In the genomic region with DNA sequence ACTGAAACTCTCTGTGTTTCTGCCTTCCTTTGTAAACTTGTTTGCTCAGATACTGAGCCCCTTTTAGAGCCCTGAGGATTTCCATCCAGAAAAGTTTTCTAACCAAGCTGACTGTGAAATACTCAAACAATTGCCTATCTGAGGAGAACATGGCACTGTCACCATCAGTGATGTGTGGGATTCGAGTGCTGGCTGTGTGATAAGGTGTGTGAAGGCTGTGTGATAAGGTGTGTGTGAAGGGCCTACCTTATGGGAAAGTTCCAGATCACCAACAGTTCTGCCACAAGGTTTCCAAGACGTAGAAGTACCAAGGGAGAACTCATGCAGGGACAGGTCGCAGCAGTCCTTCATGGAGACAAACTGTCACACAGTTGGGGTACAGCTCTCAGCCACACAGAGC, we compare ENCODE assay signal across 32 mouse cellular contexts.
DNase-seq lines count a peak whose midpoint lies in the region; ATAC-seq and TF ChIP-seq lines count a peak whose summit lies in the region.
"Had no signal": no experiment of that assay in that cellular context is flagged by ENCODE, and none has a peak within 500 bp of the region (broad histone marks: within the 10 kb centered on the region; RNA-seq: fewer than 3 reads in every experiment).

No protein-coding gene starts in this region.

- H3K79me2 ChIP-seq in MEL (ENCODE audit: control insufficient read depth, insufficient read depth, low read length, poor library complexity): no peaks in the 10 kb centered on the region

- no peak for TF ChIP-seq POLR2A in MEL (IDR thresholded peaks at IDR 0.05; ENCODE audit: control insufficient read depth in 1 of 2, insufficient read depth in 1 of 2, low read depth in 1 of 2, low read length in 2 of 2, poor library complexity in 1 of 2)

- H3K4me3 ChIP-seq in MEL (ENCODE audit: control insufficient read depth in 1 of 2, insufficient read depth in 1 of 2, low read depth in 2 of 2, low read length in 2 of 2): no peak overlapping the region
- no peak overlapping the region for H3K4me3 ChIP-seq in liver, embryonic 13.5 days (replicated peaks)
- H3K4me3 ChIP-seq: heart, embryonic 12.5 days; hindbrain, embryonic 10.5 days; hindbrain, embryonic 15.5 days; kidney, embryonic 15.5 days; layer of hippocampus, adult 2 months; left cerebral cortex, adult 2 months; limb, embryonic 13.5 days; neural tube, embryonic 13.5 days; stomach, embryonic 15.5 days had no signal

- H3K27ac ChIP-seq in MEL (ENCODE audit: control insufficient read depth, low read depth, low read length): no peak overlapping the region
- peak overlapping the region; percentile 56; the same call in 1 of the 2 replicates for H3K27ac ChIP-seq in liver, embryonic 13.5 days
- H3K27ac ChIP-seq: hindbrain, embryonic 10.5 days; hindbrain, embryonic 15.5 days; kidney, embryonic 15.5 days; left cerebral cortex, adult 2 months; limb, embryonic 13.5 days; neural tube, embryonic 13.5 days; stomach, embryonic 15.5 days had no signal

- H3K9me3 ChIP-seq in MEL (replicated peaks; ENCODE audit: insufficient read depth, low read length): no peaks in the 10 kb centered on the region
- H3K9me3 ChIP-seq in liver, embryonic 13.5 days (replicated peaks): no peaks in the 10 kb centered on the region
- H3K9me3 ChIP-seq: heart, embryonic 12.5 days; hindbrain, embryonic 10.5 days; hindbrain, embryonic 15.5 days; kidney, embryonic 15.5 days; limb, embryonic 13.5 days; neural tube, embryonic 13.5 days; stomach, embryonic 15.5 days had no signal

- H3K36me3 ChIP-seq in MEL (ENCODE audit: control insufficient read depth in 1 of 2, insufficient read depth in 2 of 2, low read length in 2 of 2): no peaks in the 10 kb centered on the region
- no peaks in the 10 kb centered on the region for H3K36me3 ChIP-seq in liver, embryonic 13.5 days
- H3K36me3 ChIP-seq: heart, embryonic 12.5 days; hindbrain, embryonic 10.5 days; hindbrain, embryonic 15.5 days; kidney, embryonic 15.5 days; limb, embryonic 13.5 days; neural tube, embryonic 13.5 days; stomach, embryonic 15.5 days had no signal

- WGBS in liver, embryonic 13.5 days (ENCODE audit: insufficient replicate concordance): 31% methylated on average over 3 of the region's 3 CpGs

- TF ChIP-seq RAD21 in MEL (IDR thresholded peaks at IDR 0.05; ENCODE audit: low read depth, low read length): no peak

- intact Hi-C loops in gastrocnemius, postnatal 36 days (cut with DNase I): no loop called here

- H3K27me3 ChIP-seq in MEL (ENCODE audit: control insufficient read depth in 1 of 2, insufficient read depth in 2 of 2, low read length in 2 of 2): no peaks in the 10 kb centered on the region
- peaks cover 7% of the 10 kb centered on the region; the same call in 1 of the 2 replicates for H3K27me3 ChIP-seq in liver, embryonic 13.5 days
- H3K27me3 ChIP-seq: CH12.LX; hindbrain, embryonic 15.5 days; kidney, embryonic 15.5 days; limb, embryonic 13.5 days; neural tube, embryonic 13.5 days; Patski; stomach, embryonic 15.5 days had no signal

- H3K9ac ChIP-seq in MEL (ENCODE audit: control insufficient read depth, low read depth, low read length, poor library complexity, severe bottlenecking): no peak overlapping the region
- no peak overlapping the region for H3K9ac ChIP-seq in liver, embryonic 13.5 days
- H3K9ac ChIP-seq: heart, embryonic 12.5 days; hindbrain, embryonic 15.5 days; kidney, embryonic 15.5 days; limb, embryonic 13.5 days; neural tube, embryonic 13.5 days; stomach, embryonic 15.5 days had no signal

- H3K4me2 ChIP-seq in liver, embryonic 13.5 days: peak overlapping the region; percentile 29
- H3K4me2 ChIP-seq: heart, embryonic 12.5 days; hindbrain, embryonic 15.5 days; kidney, embryonic 15.5 days; limb, embryonic 13.5 days; midbrain, embryonic 11.5 days; neural tube, embryonic 13.5 days; stomach, embryonic 15.5 days had no signal

- TF ChIP-seq EP300 in MEL (IDR thresholded peaks at IDR 0.05; ENCODE audit: low read depth in 1 of 2, low read length in 2 of 2): peak; percentile 39 to 43; a peak in 2 of 4 replicates

- ATAC-seq in erythroblast, adult 5-6 weeks (replicated peaks; ENCODE audit: low FRiP score, poor library complexity, severe bottlenecking): peak; percentile 46; the same call in 1 of the 2 replicates
- peak; percentile 97 for ATAC-seq in liver, embryonic 13.5 days (ENCODE audit: low read depth)
- ATAC-seq in megakaryocyte progenitor cell, adult 5-6 weeks (replicated peaks; ENCODE audit: poor library complexity): peak; percentile 86
- ATAC-seq: forebrain, embryonic 14.5 days; Patski had no signal

- DNase-seq in MEL (ENCODE audit: low read depth, low spot score): peak; percentile 10
- DNase-seq in liver, embryonic 13.5 days: peak; percentile 34
- no peak for DNase-seq in urinary bladder, postnatal 4 days (ENCODE audit: low spot score in 2 of 2)
- DNase-seq in gastrocnemius, postnatal 36 days: no peak
- DNase-seq in thymus, adult 18-20 months: no peak
- DNase-seq in kidney, postnatal 4 days: no peak
- DNase-seq: adrenal gland, postnatal 10 days; cerebellum, adult 18-20 months; cerebellum, postnatal 10 days; gastrocnemius, postnatal 25 days; heart, adult 18-20 months; kidney, adult 18-20 months; kidney, postnatal 25 days; lung, adult 2 months; lung, postnatal 10 days; right cerebral cortex, postnatal 25 days; thymus, postnatal 25 days had no signal

- peaks cover 0 to 2% of the 10 kb centered on the region in 2 experiments; a peak in 1 of 4 replicates for H3K4me1 ChIP-seq in MEL (ENCODE audit: control insufficient read depth in 1 of 2, insufficient read depth in 2 of 2, low read length in 2 of 2)
- H3K4me1 ChIP-seq in liver, embryonic 13.5 days (replicated peaks): peaks cover 26% of the 10 kb centered on the region
- H3K4me1 ChIP-seq: hindbrain, embryonic 10.5 days; hindbrain, embryonic 15.5 days; kidney, embryonic 15.5 days; limb, embryonic 13.5 days; neural tube, embryonic 13.5 days; stomach, embryonic 15.5 days had no signal

- no peak for TF ChIP-seq CTCF in MEL (IDR thresholded peaks at IDR 0.05 in 2 of 3, conservative IDR thresholded peaks at IDR 0.05 in 1 of 3; ENCODE audit: control insufficient read depth in 1 of 3, insufficient read depth in 1 of 3, low read depth in 2 of 3, low read length in 3 of 3, poor library complexity in 1 of 3, severe bottlenecking in 1 of 3)

TF ChIP-seq in MEL, 35 proteins besides CTCF, POLR2A, EP300 and RAD21:
- TF ChIP-seq CHD2 (IDR thresholded peaks at IDR 0.05; ENCODE audit: low read length): no peak
- peak; percentile 49; the same call in 1 of the 2 replicates for TF ChIP-seq GATA1 (IDR thresholded peaks at IDR 0.05; ENCODE audit: low read depth, low read length)

Comparison
In these comparisons a context has a peak if more than half of its experiments do, and no peak if none do; other contexts are left out.
1. DNase-seq: peak in MEL (single experiment) and liver, embryonic 13.5 days (single experiment); none in urinary bladder, postnatal 4 days (0 of 2), gastrocnemius, postnatal 36 days (0 of 2), thymus, adult 18-20 months (0 of 2) and kidney, postnatal 4 days (0 of 2).
2. ATAC-seq: peak in every context shown above with its lines; median percentile 97 in liver, embryonic 13.5 days; 86 in megakaryocyte progenitor cell, adult 5-6 weeks; 46 in erythroblast, adult 5-6 weeks.